Mouse (Mus musculus) ES-E14 (cell line): ENCODE measurements around the gene Slc3a2.

Experiments used
- CHD2 ChIP-seq: IDR thresholded peaks from 2 replicates; pipeline ENCODE4 v1.6.1; 2014; ENCODE audit warnings: mild to moderate bottlenecking, low read depth, low read length, inconsistent platforms
- HCFC1 ChIP-seq: IDR thresholded peaks from 2 replicates; pipeline ENCODE4 v1.6.1; 2012; ENCODE audit warnings: low read length, inconsistent platforms, borderline replicate concordance; ENCODE audit not compliant: insufficient read depth
- MAFK ChIP-seq: IDR thresholded peaks from 2 replicates; pipeline ENCODE4 v1.6.1; 2014; ENCODE audit warnings: mild to moderate bottlenecking, low read depth, low read length, inconsistent platforms; ENCODE audit not compliant: insufficient read depth
- ZC3H11A ChIP-seq: IDR thresholded peaks from 2 replicates; pipeline ENCODE4 v1.6.1; 2012; ENCODE audit warnings: low read depth, mild to moderate bottlenecking, inconsistent platforms, low read length, borderline replicate concordance
- ZNF384 ChIP-seq: IDR thresholded peaks from 2 replicates; pipeline ENCODE4 v1.6.1; 2012; ENCODE audit warnings: low read depth, low read length, inconsistent platforms

- TF ChIP-seq CHD2 (no peak), MAFK (no peak), ZNF384 (no peak), HCFC1 (no peak), ZC3H11A (no peak)
Observed at GRCm38 (mm10) chr19:8663360-8663839, 59.8 kb downstream of the Slc3a2 start, which contains the start of gene Chrm1.
